Mouse (Mus musculus) lung, postnatal 25 days (tissue): Measurements from ENCODE around the gene Zfand3.

Experiments used
- DNase-seq: peaks from one replicate; pipeline ENCODE4 v3.0.0; 2022; ENCODE audit warnings: low spot score

Zfand3 gene

GRCm38 (mm10) chr17:30052347-30052742, 47.8 kb downstream of the Zfand3 start:
- DNase-seq: no peak

DNA sequence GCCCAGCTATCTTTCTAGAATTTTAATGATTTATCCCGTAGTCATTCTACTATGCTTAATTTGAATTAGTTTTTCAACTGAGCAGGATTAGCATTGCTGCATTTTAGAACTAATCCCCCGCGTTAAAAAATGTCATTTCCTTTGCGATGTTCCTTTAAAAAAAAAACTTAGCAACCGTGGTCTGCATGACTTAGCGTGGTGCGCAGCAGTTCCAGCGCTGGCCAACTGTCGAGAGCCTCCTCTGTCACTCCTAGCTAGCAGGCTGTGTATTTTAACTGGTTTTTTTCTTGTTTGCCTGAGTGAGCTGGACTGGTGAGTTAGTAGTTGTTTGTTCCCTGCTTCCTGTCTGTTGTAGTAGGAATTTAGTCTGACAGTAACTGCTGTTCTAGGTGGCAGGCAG, 48.9 kb downstream of the Zfand3 start:
- DNase-seq: no peak

GRCm38 (mm10) chr17:30053871-30054270, 49.3 kb downstream of the Zfand3 start:
- no peak for DNase-seq

- no peak for DNase-seq
These were observed 51.7 kb downstream of the Zfand3 start for GRCm38 (mm10) chr17:30056226-30056625.

DNA sequence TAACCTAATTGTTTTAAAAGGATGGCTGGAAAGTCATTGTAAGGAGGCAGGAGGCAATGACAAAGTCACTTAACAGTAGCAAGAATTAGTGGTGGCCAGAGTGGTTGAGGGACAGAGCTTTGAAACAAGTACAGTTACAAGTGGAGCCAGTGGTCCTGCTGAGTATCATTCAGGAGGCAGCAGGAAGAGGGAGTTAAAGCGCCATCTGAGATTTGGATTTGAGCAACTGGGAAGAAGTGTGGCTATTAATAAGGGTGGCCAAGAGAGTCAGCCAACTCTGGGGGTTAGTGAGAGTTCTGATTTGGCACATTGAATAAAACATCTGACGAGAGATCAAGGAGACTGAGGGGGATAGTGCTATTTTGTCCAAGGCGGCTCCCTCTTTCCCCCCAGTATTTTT, 54.1 kb downstream of the Zfand3 start:
- DNase-seq: no peak

DNA sequence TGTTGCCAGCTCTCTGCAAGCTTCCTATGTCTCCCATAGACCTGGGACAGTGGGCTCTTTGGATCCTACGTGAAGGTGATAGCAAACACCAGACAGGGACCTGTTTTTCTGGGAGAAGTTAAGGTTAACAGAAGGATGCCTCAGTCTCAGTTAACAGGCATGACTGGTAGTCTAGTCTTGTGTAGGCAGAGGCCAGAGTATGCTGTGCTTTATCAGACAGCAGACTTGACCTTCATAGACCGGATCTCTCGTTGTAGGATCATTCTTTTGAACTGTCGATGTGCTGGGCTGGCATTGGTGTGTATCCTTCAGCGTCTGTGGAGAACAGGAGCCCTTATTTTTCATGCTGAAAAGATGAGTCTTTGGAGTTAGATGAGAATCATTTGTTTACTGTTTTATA, 54.5 kb downstream of the Zfand3 start:
- DNase-seq: no peak

GRCm38 (mm10) chr17:30061100-30061837, 56.7 kb downstream of the Zfand3 start:
- no peak for DNase-seq

DNA sequence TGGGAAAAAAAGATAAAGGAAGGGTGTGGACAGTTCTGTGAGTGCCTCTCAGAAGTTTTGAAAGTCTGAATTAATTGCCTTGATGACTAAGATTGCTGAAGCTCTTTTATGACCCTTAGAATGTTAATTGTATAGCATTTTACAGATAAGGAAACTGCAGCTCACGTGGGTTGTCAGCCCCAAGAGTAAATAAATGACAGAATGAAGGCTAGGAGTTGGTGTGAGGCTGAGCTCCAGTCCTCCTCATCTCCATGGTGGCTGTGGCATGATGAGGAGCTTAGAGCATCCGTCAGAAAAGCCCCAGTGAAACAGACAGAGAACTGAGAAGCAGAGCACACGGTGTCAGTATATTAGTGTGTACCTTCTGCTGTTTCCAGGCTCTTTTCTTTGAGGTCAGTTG, 59.3 kb downstream of the Zfand3 start:
- no peak for DNase-seq

DNA sequence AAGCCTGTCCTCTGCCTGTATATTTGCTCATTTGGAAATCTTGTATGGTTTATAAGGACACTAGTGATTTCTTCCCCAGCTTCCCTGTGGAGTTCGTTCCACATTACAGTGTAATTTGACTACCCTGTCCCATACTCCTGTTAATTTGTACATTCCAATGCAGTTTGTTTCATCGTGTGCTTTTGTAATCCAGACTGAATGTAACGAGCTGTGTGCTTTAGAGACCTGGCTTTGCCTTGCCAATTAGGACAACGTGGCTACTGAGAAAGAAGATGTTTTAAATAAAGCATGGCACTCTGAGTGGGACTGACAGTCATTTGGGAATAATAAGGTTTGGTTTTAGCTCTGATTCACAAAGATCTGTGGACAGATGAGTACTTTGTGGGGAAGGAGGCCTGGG, 60.2 kb downstream of the Zfand3 start:
- DNase-seq: no peak

GRCm38 (mm10) chr17:30069776-30070175, 65.2 kb downstream of the Zfand3 start:
- no peak for DNase-seq

- DNase-seq: no peak
These were observed 66.1 kb downstream of the Zfand3 start for GRCm38 (mm10) chr17:30070631-30071030.

- no peak for DNase-seq
These were observed 68.1 kb downstream of the Zfand3 start for GRCm38 (mm10) chr17:30072613-30073012.

GRCm38 (mm10) chr17:30075896-30076295, 71.4 kb downstream of the Zfand3 start:
- no peak for DNase-seq

GRCm38 (mm10) chr17:30084007-30084406, 79.5 kb downstream of the Zfand3 start:
- no peak for DNase-seq

- no peak for DNase-seq
These were observed 82.2 kb downstream of the Zfand3 start for GRCm38 (mm10) chr17:30086695-30087094.

GRCm38 (mm10) chr17:30088431-30088830, 83.9 kb downstream of the Zfand3 start:
- DNase-seq: no peak

- DNase-seq: no peak
These were observed 85.9 kb downstream of the Zfand3 start for GRCm38 (mm10) chr17:30090416-30090815.

- no peak for DNase-seq
These were observed 88.7 kb downstream of the Zfand3 start for GRCm38 (mm10) chr17:30093148-30093749.

GRCm38 (mm10) chr17:30097156-30097555, 92.6 kb downstream of the Zfand3 start:
- DNase-seq: no peak

DNA sequence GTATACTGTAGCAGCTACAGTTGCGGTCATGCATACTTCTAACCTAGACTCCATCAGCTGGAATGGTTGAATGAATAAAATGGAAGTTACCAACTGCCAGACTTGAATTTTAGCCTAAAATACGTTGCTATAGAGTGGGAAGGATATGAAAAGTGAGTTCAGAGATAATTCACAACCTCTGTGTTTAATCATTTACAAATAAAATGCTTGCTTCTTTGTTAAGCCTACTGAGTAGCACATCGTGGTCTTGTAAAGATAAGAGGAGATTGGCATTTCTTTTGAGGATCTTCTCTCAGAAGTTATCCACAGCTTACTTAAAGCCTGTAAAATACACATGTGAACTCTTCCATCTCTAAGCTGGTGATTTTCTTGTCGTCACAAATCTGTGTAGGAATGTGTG, 93.1 kb downstream of the Zfand3 start:
- DNase-seq: no peak

DNA sequence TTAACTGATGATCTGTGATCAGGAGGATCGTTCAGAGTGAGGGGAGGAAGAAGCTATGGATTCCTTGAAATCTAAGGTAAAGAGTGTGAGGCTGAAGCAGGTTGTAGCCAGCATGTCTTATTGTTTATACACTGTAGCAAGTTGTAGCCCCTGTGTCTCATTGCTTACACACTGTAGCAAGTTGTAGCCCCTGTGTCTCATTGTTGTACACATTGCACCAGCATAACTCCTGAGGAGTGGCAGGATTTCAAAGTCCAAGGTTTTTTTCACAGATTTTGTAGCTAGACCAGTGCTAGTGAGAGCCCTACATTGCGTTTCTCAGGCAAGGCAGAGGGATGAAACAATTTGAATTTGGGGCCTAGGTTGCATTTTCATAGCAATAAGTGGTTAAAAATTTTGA, 95.1 kb downstream of the Zfand3 start:
- DNase-seq: no peak

- no peak for DNase-seq
These were observed 97.3 kb downstream of the Zfand3 start for GRCm38 (mm10) chr17:30101801-30102200.

DNA sequence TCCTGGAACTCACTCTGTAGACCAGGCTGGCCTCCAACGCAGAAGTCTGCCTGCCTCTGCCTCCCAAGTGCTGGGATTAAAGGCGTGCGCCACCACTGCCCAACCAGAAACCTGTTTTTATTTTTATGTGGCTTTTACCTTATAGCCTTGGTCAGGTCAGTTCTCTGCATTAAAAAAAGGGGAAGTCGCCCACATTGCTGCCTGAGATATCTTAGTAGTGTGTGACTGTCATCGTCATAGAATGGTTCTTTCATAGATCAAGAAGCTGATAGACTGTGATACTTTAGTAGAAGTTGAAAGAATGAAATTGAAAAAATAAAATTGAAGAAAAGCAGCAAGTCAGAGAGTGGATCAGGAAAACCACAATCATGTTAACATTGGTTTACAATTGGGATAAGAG, 98.5 kb downstream of the Zfand3 start:
- DNase-seq: no peak

DNA sequence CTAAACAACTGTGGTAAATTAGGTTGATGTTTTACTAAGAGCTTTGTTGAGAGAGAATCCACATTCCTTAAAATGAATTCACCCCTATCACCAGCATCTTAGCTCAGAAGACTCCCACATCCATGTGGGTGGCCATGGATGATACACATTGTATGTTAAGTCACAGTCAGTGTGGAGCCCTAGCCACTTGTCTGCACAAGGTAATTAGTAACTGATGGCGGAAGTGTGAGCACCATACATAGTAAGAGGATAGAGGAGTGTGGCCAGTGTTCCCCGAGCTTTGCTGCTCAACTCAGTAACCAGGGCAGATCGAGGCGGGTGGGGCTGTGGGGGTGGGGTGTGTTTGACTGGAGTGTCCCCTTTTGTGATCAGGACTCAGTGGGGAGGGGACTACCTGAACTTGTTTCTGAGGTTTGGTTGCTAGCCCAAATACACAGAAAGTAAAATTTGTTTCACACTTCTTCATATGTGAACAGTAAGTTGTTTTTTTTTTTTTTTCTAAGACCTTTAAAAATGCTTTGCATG, 99.2 kb downstream of the Zfand3 start:
- no peak for DNase-seq
